Comparison of ENCODE assay signal across 11 mouse cellular contexts in the genomic region with DNA sequence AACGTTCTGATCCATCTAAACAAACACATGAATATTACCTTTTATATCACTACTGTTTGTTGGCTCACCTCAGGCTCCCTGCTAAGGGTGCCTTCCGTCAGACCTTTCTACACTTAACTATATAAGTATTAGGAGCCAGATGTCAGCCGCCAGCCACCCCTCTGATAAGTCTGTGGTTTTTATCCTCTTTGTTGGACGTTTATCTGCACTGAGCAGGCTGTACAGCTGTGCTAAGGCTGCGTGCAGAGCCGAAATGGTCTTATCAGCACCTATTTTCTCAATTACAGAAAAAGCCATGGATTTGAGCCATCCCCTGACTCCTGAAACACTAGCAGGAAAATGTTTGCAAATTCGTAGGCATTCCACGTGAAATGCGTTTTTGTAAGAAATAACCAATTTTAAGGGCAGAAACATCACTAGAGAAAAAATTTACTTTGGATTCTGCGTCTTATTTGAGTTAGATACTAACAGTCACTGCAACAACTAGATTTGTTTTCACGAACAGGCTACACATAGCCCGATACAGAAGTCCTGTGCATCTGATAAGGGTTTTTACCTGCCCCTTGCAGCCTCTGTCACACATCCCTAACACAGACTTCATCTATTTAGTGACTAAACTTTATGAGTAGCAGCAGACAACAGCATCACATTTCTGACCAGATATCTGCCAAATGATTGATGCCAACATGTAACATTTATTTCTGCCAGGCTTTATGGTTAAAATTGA.
DNase-seq lines count a peak whose midpoint lies in the region; ATAC-seq and TF ChIP-seq lines count a peak whose summit lies in the region.
"Had no signal": no experiment of that assay in that cellular context is flagged by ENCODE, and none has a peak within 500 bp of the region (broad histone marks: within the 10 kb centered on the region; RNA-seq: fewer than 3 reads in every experiment).

No protein-coding gene starts in this region.

- no peak overlapping the region for H3K4me2 ChIP-seq in midbrain, embryonic 11.5 days
- peak overlapping the region; percentile 63 for H3K4me2 ChIP-seq in liver, embryonic 12.5 days
- H3K4me2 ChIP-seq in midbrain, embryonic 16.5 days (ENCODE audit: low read length): no peak overlapping the region

- peak overlapping the region; percentile 10; the same call in 1 of the 2 replicates for H3K27ac ChIP-seq in gastrocnemius, adult 2 months
- H3K27ac ChIP-seq in midbrain, embryonic 11.5 days (ENCODE audit: low read depth, low read length): no peak overlapping the region
- no peak overlapping the region for H3K27ac ChIP-seq in midbrain, embryonic 10.5 days (replicated peaks)
- peak overlapping the region; percentile 67 for H3K27ac ChIP-seq in liver, embryonic 12.5 days
- 0 out of 2 replicates have a peak overlapping the region, but pooled peaks have one; percentile 20 for H3K27ac ChIP-seq in midbrain, embryonic 16.5 days (ENCODE audit: low read length)

- H3K36me3 ChIP-seq in midbrain, embryonic 11.5 days (ENCODE audit: control insufficient read depth, insufficient read depth, low read length): no peaks in the 10 kb centered on the region
- no peaks in the 10 kb centered on the region for H3K36me3 ChIP-seq in midbrain, embryonic 10.5 days
- H3K36me3 ChIP-seq in liver, embryonic 12.5 days: no peaks in the 10 kb centered on the region
- H3K36me3 ChIP-seq in midbrain, embryonic 16.5 days (ENCODE audit: control insufficient read depth, insufficient read depth, low read length): no peaks in the 10 kb centered on the region

- no peaks in the 10 kb centered on the region for H3K9me3 ChIP-seq in midbrain, embryonic 11.5 days (ENCODE audit: control insufficient read depth, low read length)
- H3K9me3 ChIP-seq in midbrain, embryonic 10.5 days (replicated peaks): no peaks in the 10 kb centered on the region
- H3K9me3 ChIP-seq in liver, embryonic 12.5 days (replicated peaks): no peaks in the 10 kb centered on the region
- no peaks in the 10 kb centered on the region for H3K9me3 ChIP-seq in midbrain, embryonic 16.5 days (replicated peaks; ENCODE audit: control insufficient read depth, low read length, poor library complexity, severe bottlenecking)

- intact Hi-C loops in gastrocnemius, adult 2 months (cut with DNase I): no loop called here

- 68% methylated on average over 12 of the region's 12 CpGs for WGBS in midbrain, embryonic 11.5 days
- WGBS in midbrain, embryonic 10.5 days: 76% methylated on average over 12 of the region's 12 CpGs
- 13% methylated on average over 12 of the region's 12 CpGs for WGBS in liver, embryonic 12.5 days (ENCODE audit: insufficient replicate concordance)
- WGBS in midbrain, embryonic 16.5 days: 64% methylated on average over 12 of the region's 12 CpGs

- no peaks in the 10 kb centered on the region for H3K27me3 ChIP-seq in midbrain, embryonic 11.5 days (ENCODE audit: control insufficient read depth, insufficient read depth, low read length)
- H3K27me3 ChIP-seq in midbrain, embryonic 10.5 days (ENCODE audit: low read depth, poor library complexity, severe bottlenecking): no peaks in the 10 kb centered on the region
- no peaks in the 10 kb centered on the region for H3K27me3 ChIP-seq in liver, embryonic 12.5 days (replicated peaks)
- no peaks in the 10 kb centered on the region for H3K27me3 ChIP-seq in midbrain, embryonic 16.5 days (ENCODE audit: control insufficient read depth, insufficient read depth, low read depth, low read length)

- no peak overlapping the region for H3K4me3 ChIP-seq in gastrocnemius, adult 2 months
- no peak overlapping the region for H3K4me3 ChIP-seq in midbrain, embryonic 11.5 days (ENCODE audit: low read depth, low read length)
- H3K4me3 ChIP-seq in midbrain, embryonic 10.5 days: no peak overlapping the region
- H3K4me3 ChIP-seq in liver, embryonic 12.5 days: peak overlapping the region; percentile 21
- H3K4me3 ChIP-seq in midbrain, embryonic 16.5 days (ENCODE audit: low read depth, low read length): no peak overlapping the region

- DNase-seq in gastrocnemius, adult 2 months: no peak
- DNase-seq in gastrocnemius, postnatal 10 days: no peak
- DNase-seq in midbrain, embryonic 11.5 days (ENCODE audit: low spot score, missing footprints): no peak
- no peak for DNase-seq in midbrain, embryonic 10.5 days (ENCODE audit: low spot score)
- no peak for DNase-seq in left cerebral cortex, adult 11 months (ENCODE audit: low spot score)
- no peak for DNase-seq in thymus, postnatal 10 days (ENCODE audit: low spot score in 2 of 2)
- DNase-seq: adrenal gland, adult 2 months; cerebellum, adult 18-20 months; gastrocnemius, postnatal 25 days had no signal

- H3K9ac ChIP-seq in midbrain, embryonic 11.5 days (ENCODE audit: low read length): no peak overlapping the region
- H3K9ac ChIP-seq in liver, embryonic 12.5 days: peak overlapping the region; percentile 12; the same call in 1 of the 2 replicates
- H3K9ac ChIP-seq in midbrain, embryonic 16.5 days (ENCODE audit: low read depth, low read length): no peak overlapping the region

- no peak for TF ChIP-seq CTCF in gastrocnemius, adult 2 months (IDR thresholded peaks at IDR 0.05)

- H3K4me1 ChIP-seq in midbrain, embryonic 11.5 days (ENCODE audit: control insufficient read depth, insufficient read depth, low read length): peaks cover 16% of the 10 kb centered on the region
- H3K4me1 ChIP-seq in midbrain, embryonic 10.5 days: peaks cover 40% of the 10 kb centered on the region
- H3K4me1 ChIP-seq in liver, embryonic 12.5 days: peaks cover 45% of the 10 kb centered on the region
- H3K4me1 ChIP-seq in midbrain, embryonic 16.5 days (ENCODE audit: control insufficient read depth, insufficient read depth, low read length): peaks cover 23% of the 10 kb centered on the region

- ATAC-seq in midbrain, embryonic 11.5 days (ENCODE audit: low FRiP score): peak; percentile 57; the same call in 1 of the 2 replicates
- peak; percentile 99 for ATAC-seq in liver, embryonic 12.5 days
- ATAC-seq in midbrain, embryonic 16.5 days: peak; percentile 69

Comparison
In these comparisons a context has a peak if more than half of its experiments do, and no peak if none do; other contexts are left out.
1. H3K27ac ChIP-seq: peak in gastrocnemius, adult 2 months (single experiment), liver, embryonic 12.5 days (single experiment) and midbrain, embryonic 16.5 days (single experiment); none in midbrain, embryonic 11.5 days (single experiment) and midbrain, embryonic 10.5 days (single experiment).
2. Peak in every context shown above with its lines, with median percentiles within 50 percentile points of each other: ATAC-seq.